Mouse (Mus musculus) kidney, adult 2 months (tissue): ENCODE measurements around the gene Ptpn13.

ENCODE experiments used
- CTCF ChIP-seq: fragments of 200-500 bp; conservative IDR thresholded peaks from 2 replicates; pipeline ENCODE4 v1.5.1; 2011; ENCODE audit warnings: low read depth, mild to moderate bottlenecking, control low read depth, low read length, moderate library complexity, mixed read lengths; ENCODE audit not compliant: insufficient read depth, insufficient read length
- POLR2A ChIP-seq: fragments of 200-500 bp; IDR thresholded peaks from one replicate; pipeline ENCODE4 v1.6.1; 2011; ENCODE audit warnings: low read depth, low read length, control low read depth

DNA sequence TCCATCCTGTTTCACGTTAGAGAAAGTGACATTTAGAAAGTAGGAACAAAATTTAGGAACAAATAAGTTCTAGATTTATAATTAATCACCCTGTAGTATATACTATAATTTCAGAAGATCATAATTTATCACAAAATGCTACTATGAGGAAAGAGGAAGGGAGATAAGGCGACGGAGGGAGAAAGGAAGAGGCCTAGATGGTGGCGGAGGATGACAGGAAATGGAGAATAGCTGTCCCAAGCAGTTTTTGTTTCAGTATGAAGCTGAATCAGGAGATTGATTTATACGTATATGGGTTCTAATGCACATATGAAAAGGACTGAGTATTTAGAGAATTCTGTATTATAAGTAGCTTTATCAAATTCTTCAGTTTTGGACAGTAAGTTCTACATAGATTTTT lies 47.7 kb downstream of the Ptpn13 start:
- no peak for TF ChIP-seq CTCF
- TF ChIP-seq POLR2A, result no peak
